Mouse (Mus musculus) forebrain, postnatal 0 days (tissue): Measurements from ENCODE around the gene Ldb2. TPM values are rescaled to one million over a fixed set of nuclear protein-coding genes. Genes with fewer than 3 reads are reported as not detected.

ENCODE experiments used
- ATAC-seq: fragments of 200-750 bp; cut with Nextera tagmentation; 2 replicates; pipeline ENCODE4 v1.8.0; 2017; ENCODE audit warnings: mild to moderate bottlenecking, moderate library complexity
- DNase-seq: peaks from one replicate; pipeline ENCODE4 v3.0.0-alpha.2; 2015
- H3K27ac ChIP-seq: fragments of 300-500 bp; sonication (generic); 2 replicates; pipeline ENCODE4 v1.5.1; 2014; ENCODE audit warnings: low read depth, mild to moderate bottlenecking, antibody characterized with exemption, low read length, moderate library complexity, mixed read lengths
- H3K27me3 ChIP-seq: fragments of 300-500 bp; sonication (generic); 2 replicates; pipeline ENCODE4 v1.6.1; 2014; ENCODE audit warnings: mild to moderate bottlenecking, low read length, mixed read lengths; ENCODE audit not compliant: insufficient read depth
- H3K36me3 ChIP-seq: fragments of 300-500 bp; sonication (generic); 2 replicates; pipeline ENCODE4 v1.6.1; 2014; ENCODE audit warnings: mild to moderate bottlenecking, moderate library complexity; ENCODE audit not compliant: insufficient read depth
- H3K4me1 ChIP-seq: fragments of 300-500 bp; sonication (generic); 2 replicates; pipeline ENCODE4 v1.6.1; 2014; ENCODE audit warnings: antibody characterized with exemption; ENCODE audit not compliant: insufficient read depth
- H3K4me2 ChIP-seq: fragments of 300-500 bp; sonication (generic); 2 replicates; pipeline ENCODE4 v1.6.1; 2014; ENCODE audit warnings: low read depth, mild to moderate bottlenecking, moderate library complexity
- H3K4me3 ChIP-seq: fragments of 300-500 bp; sonication (generic); 2 replicates; pipeline ENCODE4 v1.5.1; 2014; ENCODE audit warnings: low read depth, low read length, mixed read lengths
- H3K9ac ChIP-seq: fragments of 300-500 bp; sonication (generic); 2 replicates; pipeline ENCODE4 v1.6.1; 2014; ENCODE audit warnings: mild to moderate bottlenecking
- H3K9me3 ChIP-seq: fragments of 300-500 bp; sonication (generic); 2 replicates; pipeline ENCODE4 v1.6.1; 2016; ENCODE audit warnings: low read length
- CTCF ChIP-seq: sonication (generic); IDR thresholded peaks from 2 replicates; pipeline ENCODE4 v1.5.1; 2016; ENCODE audit warnings: antibody characterized with exemption, control low read depth, low read depth
- WGBS: fragments of 180-500 bp; shearing (Covaris S2); extraction: QIAGEN DNeasy Blood & Tissue Kit; methylation state at CpG from one replicate; pipeline ENCODE4 v1.1.7; 2014; 5-methylcytosine and 5-hydroxymethylcytosine counted together
- polyA plus RNA-seq: library from polyadenylated mRNA; unstranded; fragments of >200 nt; fragmentation: Nextera tagmentation; extraction: Ambion mirVana; gene quantifications from 2 replicates; pipeline ENCODE4 v1.2.1, GENCODE M21; 2015
- total RNA-seq: library from RNA; depleted of rRNA; stranded (reverse); fragments of >200 nt; gene quantifications from 2 replicates; pipeline ENCODE4 v1.2.3, GENCODE M21; 2014

The Ldb2 gene
- total and polyA plus RNA-seq, 2 experiments from 2014 or later: 52.6 to 100 TPM

GRCm38 (mm10) chr5:44745706-44746105, 53.8 kb downstream of the Ldb2 start:
- H3K4me3 ChIP-seq: no peak overlapping the region
- WGBS: 98% methylated on average over 1 of the region's 1 CpGs
- ATAC-seq (no peak), DNase-seq (no peak)
- H3K9ac ChIP-seq: no peak overlapping the region
- no peaks in the 10 kb centered on the region for H3K9me3 ChIP-seq
- no peaks in the 10 kb centered on the region for H3K36me3 ChIP-seq
- no peaks in the 10 kb centered on the region for H3K4me1 ChIP-seq
- TF ChIP-seq CTCF: no peak
- H3K27me3 ChIP-seq: no peaks in the 10 kb centered on the region
- no peak overlapping the region for H3K27ac ChIP-seq
- no peak overlapping the region for H3K4me2 ChIP-seq

GRCm38 (mm10) chr5:44736366-44736765, 63.1 kb downstream of the Ldb2 start:
- H3K4me1 ChIP-seq: no peaks in the 10 kb centered on the region
- no peak overlapping the region for H3K4me2 ChIP-seq
- no peak overlapping the region for H3K4me3 ChIP-seq
- no peaks in the 10 kb centered on the region for H3K36me3 ChIP-seq
- ATAC-seq (no peak), DNase-seq (no peak)
- H3K27ac ChIP-seq: no peak overlapping the region
- H3K27me3 ChIP-seq: no peaks in the 10 kb centered on the region
- H3K9me3 ChIP-seq: no peaks in the 10 kb centered on the region
- H3K9ac ChIP-seq: no peak overlapping the region
- TF ChIP-seq CTCF: no peak
- WGBS: 69% methylated on average over 3 of the region's 3 CpGs

GRCm38 (mm10) chr5:44734131-44734723, 65.3 kb downstream of the Ldb2 start:
- no peak overlapping the region for H3K4me3 ChIP-seq
- H3K36me3 ChIP-seq: no peaks in the 10 kb centered on the region
- no peak overlapping the region for H3K9ac ChIP-seq
- no peaks in the 10 kb centered on the region for H3K9me3 ChIP-seq
- H3K4me2 ChIP-seq: no peak overlapping the region
- ATAC-seq (peak; percentile 53), DNase-seq (peak; percentile 48)
- H3K27me3 ChIP-seq: no peaks in the 10 kb centered on the region
- TF ChIP-seq CTCF: no peak
- H3K4me1 ChIP-seq: no peaks in the 10 kb centered on the region
- WGBS: 71% methylated on average over 3 of the region's 3 CpGs
- H3K27ac ChIP-seq: 0 out of 2 replicates have a peak overlapping the region, but pooled peaks have one; percentile 24

- no peaks in the 10 kb centered on the region for H3K4me1 ChIP-seq
- WGBS: 53% methylated on average over 8 of the region's 8 CpGs
- ATAC-seq: peak; percentile 42
Measured at GRCm38 (mm10) chr5:44729646-44730310, 69.7 kb downstream of the Ldb2 start.

GRCm38 (mm10) chr5:44727995-44728394, 71.5 kb downstream of the Ldb2 start:
- no peak overlapping the region for H3K9ac ChIP-seq
- H3K4me1 ChIP-seq: no peaks in the 10 kb centered on the region
- no peak for TF ChIP-seq CTCF
- WGBS: 87% methylated on average over 11 of the region's 11 CpGs
- H3K27ac ChIP-seq: no peak overlapping the region
- H3K36me3 ChIP-seq: no peaks in the 10 kb centered on the region
- DNase-seq (no peak), ATAC-seq (no peak)
- H3K4me2 ChIP-seq: no peak overlapping the region
- no peak overlapping the region for H3K4me3 ChIP-seq
- no peaks in the 10 kb centered on the region for H3K27me3 ChIP-seq
- H3K9me3 ChIP-seq: no peaks in the 10 kb centered on the region

More at GRCm38 (mm10) chr5:44729646-44730310, 69.7 kb downstream of the Ldb2 start:
- no peak overlapping the region for H3K27ac ChIP-seq
- H3K9me3 ChIP-seq: no peaks in the 10 kb centered on the region
- no peak overlapping the region for H3K4me2 ChIP-seq
- H3K36me3 ChIP-seq: no peaks in the 10 kb centered on the region
- no peaks in the 10 kb centered on the region for H3K27me3 ChIP-seq
- TF ChIP-seq CTCF: no peak
- no peak overlapping the region for H3K4me3 ChIP-seq
- H3K9ac ChIP-seq: no peak overlapping the region
- peak; percentile 26 for DNase-seq

GRCm38 (mm10) chr5:44726546-44727476, 72.7 kb downstream of the Ldb2 start:
- no peak overlapping the region for H3K27ac ChIP-seq
- H3K9me3 ChIP-seq: no peaks in the 10 kb centered on the region
- WGBS: 64% methylated on average over 14 of the region's 14 CpGs
- TF ChIP-seq CTCF: no peak
- H3K4me3 ChIP-seq: no peak overlapping the region
- no peaks in the 10 kb centered on the region for H3K36me3 ChIP-seq
- DNase-seq (peak; percentile 35), ATAC-seq (peak; percentile 73)
- H3K4me1 ChIP-seq: no peaks in the 10 kb centered on the region
- H3K9ac ChIP-seq: no peak overlapping the region
- no peak overlapping the region for H3K4me2 ChIP-seq
- no peaks in the 10 kb centered on the region for H3K27me3 ChIP-seq

GRCm38 (mm10) chr5:44725501-44725900, 74.0 kb downstream of the Ldb2 start:
- no peak for TF ChIP-seq CTCF
- no peak for DNase-seq
- Histone ChIP-seq H3K4me3 (no peak overlapping the region), H3K9ac (no peak overlapping the region), H3K9me3 (no peaks in the 10 kb centered on the region), H3K27me3 (no peaks in the 10 kb centered on the region), H3K36me3 (no peaks in the 10 kb centered on the region), H3K27ac (no peak overlapping the region), H3K4me2 (no peak overlapping the region), H3K4me1 (no peaks in the 10 kb centered on the region)
- WGBS: 93% methylated on average over 2 of the region's 2 CpGs
- ATAC-seq: no peak
